ENCODE assay signal across 7 mouse cellular contexts in the genomic region with DNA sequence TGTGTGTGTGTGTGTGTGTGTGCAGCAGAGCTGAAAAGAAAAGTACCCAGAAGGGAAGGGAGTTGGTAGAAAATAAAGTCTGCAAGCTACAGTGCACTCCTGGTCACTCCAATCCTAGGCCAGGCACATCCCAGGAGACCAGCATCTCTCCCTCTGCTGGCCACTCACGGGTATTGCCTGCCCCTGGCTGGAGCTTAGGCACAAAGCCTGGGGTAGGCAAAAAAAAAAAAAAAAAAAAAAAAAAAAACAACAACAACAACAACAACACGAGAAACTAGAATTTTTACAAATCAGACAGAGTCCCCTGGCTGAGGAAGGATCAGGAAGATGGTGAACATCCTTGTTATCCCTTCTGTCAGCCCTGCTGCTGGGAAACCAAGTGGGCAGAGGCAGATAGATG. TPM values are rescaled to one million over a fixed set of nuclear protein-coding genes. Genes with fewer than 3 reads are reported as not detected.
DNase-seq lines count a peak whose midpoint lies in the region; ATAC-seq and TF ChIP-seq lines count a peak whose summit lies in the region.

No protein-coding gene starts in this region.

- H3K27ac ChIP-seq in MEL (ENCODE audit: control insufficient read depth, low read depth, low read length): no peak overlapping the region
- no peak overlapping the region for H3K27ac ChIP-seq in bone marrow macrophage, adult 2 months (ENCODE audit: insufficient read depth, low read depth, low read length)
- H3K27ac ChIP-seq in intestine, embryonic 16.5 days (ENCODE audit: low read length): peak overlapping the region; percentile 80
- no peak overlapping the region for H3K27ac ChIP-seq in lung, embryonic 14.5 days (ENCODE audit: low read depth)

- no peaks in the 10 kb centered on the region for H3K9me3 ChIP-seq in MEL (replicated peaks; ENCODE audit: insufficient read depth, low read length)
- H3K9me3 ChIP-seq in intestine, embryonic 16.5 days (ENCODE audit: control insufficient read depth, low read length): no peaks in the 10 kb centered on the region
- H3K9me3 ChIP-seq in lung, embryonic 14.5 days (ENCODE audit: low read depth, low read length): no peaks in the 10 kb centered on the region

- 0 out of 2 replicates have a peak, but pooled peaks have one; percentile 32 for ATAC-seq in intestine, embryonic 16.5 days
- ATAC-seq in lung, embryonic 14.5 days (ENCODE audit: insufficient read depth): peak; percentile 50; the same call in 1 of the 2 replicates

- no peaks in the 10 kb centered on the region for H3K79me2 ChIP-seq in MEL (ENCODE audit: control insufficient read depth, insufficient read depth, low read length, poor library complexity)

- no peak for TF ChIP-seq EP300 in MEL (IDR thresholded peaks at IDR 0.05; ENCODE audit: low read depth in 1 of 2, low read length in 2 of 2)

- no peaks in the 10 kb centered on the region; a peak in 1 of 4 replicates for H3K27me3 ChIP-seq in MEL (ENCODE audit: control insufficient read depth in 1 of 2, insufficient read depth in 2 of 2, low read length in 2 of 2)
- H3K27me3 ChIP-seq in intestine, embryonic 16.5 days (replicated peaks; ENCODE audit: control insufficient read depth, insufficient read depth, low read length): no peaks in the 10 kb centered on the region
- no peaks in the 10 kb centered on the region for H3K27me3 ChIP-seq in lung, embryonic 14.5 days (ENCODE audit: insufficient read depth, low read length)

- no peaks in the 10 kb centered on the region for H3K4me1 ChIP-seq in MEL (ENCODE audit: control insufficient read depth in 1 of 2, insufficient read depth in 2 of 2, low read length in 2 of 2)
- H3K4me1 ChIP-seq in bone marrow macrophage, adult 2 months (ENCODE audit: control insufficient read depth, insufficient read depth, low read length): no peaks in the 10 kb centered on the region
- H3K4me1 ChIP-seq in intestine, embryonic 16.5 days (ENCODE audit: control insufficient read depth, insufficient read depth, low read length): peaks cover 20% of the 10 kb centered on the region; the same call in 1 of the 2 replicates
- H3K4me1 ChIP-seq in lung, embryonic 14.5 days (ENCODE audit: insufficient read depth): no peaks in the 10 kb centered on the region

- peak; percentile 34 to 52 (median 37) for TF ChIP-seq CTCF in MEL (IDR thresholded peaks at IDR 0.05 in 2 of 3, conservative IDR thresholded peaks at IDR 0.05 in 1 of 3; ENCODE audit: control insufficient read depth in 1 of 3, insufficient read depth in 1 of 3, low read depth in 2 of 3, low read length in 3 of 3, poor library complexity in 1 of 3, severe bottlenecking in 1 of 3)
- TF ChIP-seq CTCF in bone marrow macrophage, adult 2 months (IDR thresholded peaks at IDR 0.05; ENCODE audit: low read depth, low read length): peak; percentile 52
- peak; percentile 80 for TF ChIP-seq CTCF in lung, embryonic 14.5 days (IDR thresholded peaks at IDR 0.05; ENCODE audit: low read depth)

- DNase-seq in left cerebral cortex, postnatal 4 days: peak; percentile 50
- no peak for DNase-seq in left cerebral cortex, postnatal 14 days (ENCODE audit: low spot score in 2 of 2)
- DNase-seq in MEL (ENCODE audit: low read depth, low spot score): peak; percentile 45
- peak; percentile 86 for DNase-seq in lung, embryonic 14.5 days
- DNase-seq in B cell, adult 2 months: no peak

- no peak overlapping the region for H3K4me3 ChIP-seq in MEL (ENCODE audit: control insufficient read depth in 1 of 2, insufficient read depth in 1 of 2, low read depth in 2 of 2, low read length in 2 of 2)
- H3K4me3 ChIP-seq in bone marrow macrophage, adult 2 months (ENCODE audit: insufficient read depth, low read length): no peak overlapping the region
- H3K4me3 ChIP-seq in intestine, embryonic 16.5 days (ENCODE audit: low read length): no peak overlapping the region
- no peak overlapping the region for H3K4me3 ChIP-seq in lung, embryonic 14.5 days (ENCODE audit: low read depth, low read length)

- peak; percentile 2 for TF ChIP-seq RAD21 in MEL (IDR thresholded peaks at IDR 0.05; ENCODE audit: low read depth, low read length)

- H3K4me2 ChIP-seq in intestine, embryonic 16.5 days (ENCODE audit: low read depth, low read length): 0 out of 2 replicates have a peak overlapping the region, but pooled peaks have one; percentile 12
- no peak overlapping the region for H3K4me2 ChIP-seq in lung, embryonic 14.5 days

- intact Hi-C loops in left cerebral cortex, postnatal 4 days (cut with DNase I): no loop called here
- intact Hi-C loops in left cerebral cortex, postnatal 14 days (cut with DNase I): no loop called here

- whole genome bisulfite sequencing in intestine, embryonic 16.5 days: 16% methylated on average over 2 of the region's 2 CpGs
- 5% methylated on average over 2 of the region's 2 CpGs for WGBS in lung, embryonic 14.5 days

- H3K9ac ChIP-seq in MEL (ENCODE audit: control insufficient read depth, low read depth, low read length, poor library complexity, severe bottlenecking): no peak overlapping the region
- H3K9ac ChIP-seq in intestine, embryonic 16.5 days (ENCODE audit: low read depth, low read length): peak overlapping the region; percentile 56; the same call in 1 of the 2 replicates
- H3K9ac ChIP-seq in lung, embryonic 14.5 days: no peak overlapping the region

- no peak for TF ChIP-seq POLR2A in MEL (IDR thresholded peaks at IDR 0.05; ENCODE audit: control insufficient read depth in 1 of 2, insufficient read depth in 1 of 2, low read depth in 1 of 2, low read length in 2 of 2, poor library complexity in 1 of 2)
- TF ChIP-seq POLR2A in bone marrow macrophage, adult 2 months (IDR thresholded peaks at IDR 0.05; ENCODE audit: borderline replicate concordance, low read depth, low read length): no peak

- H3K36me3 ChIP-seq in MEL (ENCODE audit: control insufficient read depth in 1 of 2, insufficient read depth in 2 of 2, low read length in 2 of 2): no peaks in the 10 kb centered on the region
- no peaks in the 10 kb centered on the region; the same call in 1 of the 2 replicates for H3K36me3 ChIP-seq in intestine, embryonic 16.5 days (ENCODE audit: control insufficient read depth, insufficient read depth, low read length)
- no peaks in the 10 kb centered on the region for H3K36me3 ChIP-seq in lung, embryonic 14.5 days (ENCODE audit: insufficient read depth)

TF ChIP-seq in MEL, 35 proteins besides CTCF, POLR2A, EP300 and RAD21:
- TF ChIP-seq ELF1 (IDR thresholded peaks at IDR 0.05; ENCODE audit: low read depth, low read length) (no peak), ZNF384 (IDR thresholded peaks at IDR 0.05; ENCODE audit: low read depth, low read length) (peak; percentile 92), ZMIZ1 (IDR thresholded peaks at IDR 0.05; ENCODE audit: low read depth, low read length) (no peak)
TF ChIP-seq in MEL: peak in this region for 1.

RNA-seq across cellular contexts. Expression of a gene that starts 9.0 kb away (rescaled TPM):
- total RNA-seq in left cerebral cortex, postnatal 4 days (2021): under 1 TPM in 1 of 2 experiments, not detected in 1; 0.26 TPM
- not detected for total RNA-seq in left cerebral cortex, postnatal 14 days (2021)
- not detected in 2 replicates for total RNA-seq in MEL (2012; rRNA removed)
- under 1 TPM in 1 of 2 experiments, not detected in 1; 0.13 TPM for polyA plus RNA-seq in MEL (2012; ENCODE audit: insufficient read depth in 1 of 2, insufficient read length in 2 of 2, low read depth in 1 of 2, low replicate concordance in 2 of 2, missing spikeins in 1 of 2)
- not detected in 2 replicates for polyA plus RNA-seq in bone marrow macrophage, adult 2 months (2012; ENCODE audit: insufficient read depth, insufficient read length, missing spikeins)
- polyA plus RNA-seq in intestine, embryonic 16.5 days (2015; fragmentation: Nextera tagmentation; extraction: Ambion mirVana): 234 and 306 TPM in 2 replicates
- 1.4 and 1.6 TPM in 2 replicates for polyA plus RNA-seq in lung, embryonic 14.5 days (2014; fragmentation: Nextera tagmentation; extraction: Ambion mirVana)

RNA-seq across cellular contexts. Expression of a gene that starts 37.8 kb away (rescaled TPM):
- total RNA-seq in left cerebral cortex, postnatal 4 days (2021): 100 to 1,000 TPM; 277 to 282 TPM
- total RNA-seq in left cerebral cortex, postnatal 14 days (2021): 100 to 1,000 TPM; 182 to 190 TPM
- not detected in 2 replicates for total RNA-seq in MEL (2012; rRNA removed)
- polyA plus RNA-seq in MEL (2012; ENCODE audit: insufficient read depth in 1 of 2, insufficient read length in 2 of 2, low read depth in 1 of 2, low replicate concordance in 2 of 2, missing spikeins in 1 of 2): not detected
- 0.81 and 0.83 TPM in 2 replicates for polyA plus RNA-seq in bone marrow macrophage, adult 2 months (2012; ENCODE audit: insufficient read depth, insufficient read length, missing spikeins)
- 3.5 and 4.2 TPM in 2 replicates for polyA plus RNA-seq in intestine, embryonic 16.5 days (2015; fragmentation: Nextera tagmentation; extraction: Ambion mirVana)
- 1.2 and 2.0 TPM in 2 replicates for polyA plus RNA-seq in lung, embryonic 14.5 days (2014; fragmentation: Nextera tagmentation; extraction: Ambion mirVana)

RNA-seq across cellular contexts. Expression of a gene that starts 46.9 kb away (rescaled TPM):
- total RNA-seq in left cerebral cortex, postnatal 4 days (2021): 10 to 100 TPM; 31.9 to 37.2 TPM
- total RNA-seq in left cerebral cortex, postnatal 14 days (2021): 100 to 1,000 TPM in 1 of 2 experiments, 10 to 100 TPM in 1; 89.2 to 100 TPM
- 4.1 and 4.5 TPM in 2 replicates for total RNA-seq in MEL (2012; rRNA removed)
- polyA plus RNA-seq in MEL (2012; ENCODE audit: insufficient read depth in 1 of 2, insufficient read length in 2 of 2, low read depth in 1 of 2, low replicate concordance in 2 of 2, missing spikeins in 1 of 2): 1 to 10 TPM in 1 of 2 experiments, not detected in 1; 7.7 TPM
- polyA plus RNA-seq in bone marrow macrophage, adult 2 months (2012; ENCODE audit: insufficient read depth, insufficient read length, missing spikeins): 0.35 and 0.56 TPM in 2 replicates
- 325 and 488 TPM in 2 replicates for polyA plus RNA-seq in intestine, embryonic 16.5 days (2015; fragmentation: Nextera tagmentation; extraction: Ambion mirVana)
- polyA plus RNA-seq in lung, embryonic 14.5 days (2014; fragmentation: Nextera tagmentation; extraction: Ambion mirVana): 17.0 and 25.2 TPM in 2 replicates

Comparison
In these comparisons a context has a peak if more than half of its experiments do, and no peak if none do; other contexts are left out.
1. DNase-seq: peak in left cerebral cortex, postnatal 4 days (single experiment), MEL (single experiment) and lung, embryonic 14.5 days (single experiment); none in left cerebral cortex, postnatal 14 days (0 of 2) and B cell, adult 2 months (0 of 2).
2. RNA of a gene that starts 9.0 kb away (polyA plus RNA-seq): 234 to 306 TPM in intestine, embryonic 16.5 days; 1.4 to 1.6 TPM in lung, embryonic 14.5 days, 0.13 TPM in MEL and not detected in bone marrow macrophage, adult 2 months; every median in the first group is over 10 times any median in the second.
3. RNA of a gene that starts 46.9 kb away (polyA plus RNA-seq): 325 to 488 TPM in intestine, embryonic 16.5 days; 17.0 to 25.2 TPM in lung, embryonic 14.5 days, 7.7 TPM in MEL and 0.35 to 0.56 TPM in bone marrow macrophage, adult 2 months; every median in the first group is over 10 times any median in the second.
4. Peak in every context shown above with its lines, with median percentiles within 50 percentile points of each other: CTCF ChIP-seq.